Mouse (Mus musculus): ENCODE measurements around the gene Rsph9. TPM values are rescaled to one million over a fixed set of nuclear protein-coding genes. Genes with fewer than 3 reads are reported as not detected.
A peak's percentile ranks its signal among the peaks of the same experiment; 100 is the strongest.

The Rsph9 gene
- polyA plus RNA-seq, 1 experiment from 2014 or later, result 6.8 TPM

- ATAC-seq (ENCODE audit: insufficient number of reproducible peaks, insufficient read depth, low FRiP score, low read depth), result peak; percentile 61
- peaks cover 0 to 5% of the 10 kb centered on the region in 2 experiments; a peak in 1 of 4 replicates for H3K4me1 ChIP-seq (ENCODE audit: control insufficient read depth in 2 of 2, insufficient read depth in 2 of 2, low read length in 2 of 2)
- no peak overlapping the region for H3K9ac ChIP-seq (ENCODE audit: low read length)
- H3K36me3 ChIP-seq (ENCODE audit: control insufficient read depth, insufficient read depth, low read length), result peaks cover 89% of the 10 kb centered on the region
- no peak overlapping the region for H3K4me2 ChIP-seq (ENCODE audit: low read length)
- WGBS, result 65% methylated on average over 12 of the region's 12 CpGs
- no peaks in the 10 kb centered on the region for H3K9me3 ChIP-seq (ENCODE audit: control insufficient read depth, low read length)
- H3K27me3 ChIP-seq (ENCODE audit: control insufficient read depth, insufficient read depth, low read length), result no peaks in the 10 kb centered on the region
- H3K4me3 ChIP-seq (ENCODE audit: control insufficient read depth in 1 of 2, insufficient read depth in 1 of 2, low read depth in 1 of 2, low read length in 2 of 2), result no peak overlapping the region
- H3K27ac ChIP-seq (replicated peaks in 1 of 2; ENCODE audit: control insufficient read depth in 1 of 2, insufficient read depth in 1 of 2, low read depth in 2 of 2, low read length in 2 of 2), result peak overlapping the region in 1 of 2 experiments; percentile 4; a peak in 1 of 4 replicates
Observed at GRCm38 (mm10) chr17:46123953-46124700, 19.9 kb downstream of the Rsph9 start.

- WGBS, result 90% methylated on average over 4 of the region's 4 CpGs
- Histone ChIP-seq H3K27me3 (ENCODE audit: control insufficient read depth, insufficient read depth, low read length) (no peaks in the 10 kb centered on the region), H3K4me1 (ENCODE audit: control insufficient read depth in 2 of 2, insufficient read depth in 2 of 2, low read length in 2 of 2) (peaks cover 0 to 5% of the 10 kb centered on the region in 2 experiments; a peak in 1 of 4 replicates), H3K4me2 (ENCODE audit: low read length) (no peak overlapping the region), H3K36me3 (ENCODE audit: control insufficient read depth, insufficient read depth, low read length) (peaks cover 89% of the 10 kb centered on the region), H3K9ac (ENCODE audit: low read length) (no peak overlapping the region), H3K27ac (replicated peaks in 1 of 2; ENCODE audit: control insufficient read depth in 1 of 2, insufficient read depth in 1 of 2, low read depth in 2 of 2, low read length in 2 of 2) (no peak overlapping the region), H3K9me3 (ENCODE audit: control insufficient read depth, low read length) (no peaks in the 10 kb centered on the region), H3K4me3 (ENCODE audit: control insufficient read depth in 1 of 2, insufficient read depth in 1 of 2, low read depth in 1 of 2, low read length in 2 of 2) (no peak overlapping the region)
- no peak for ATAC-seq (ENCODE audit: insufficient number of reproducible peaks, insufficient read depth, low FRiP score, low read depth)
Observed at GRCm38 (mm10) chr17:46123285-46123684, 20.7 kb downstream of the Rsph9 start.

GRCm38 (mm10) chr17:46122791-46123190 is 21.2 kb downstream of the Rsph9 start:
- Histone ChIP-seq H3K4me1 (ENCODE audit: control insufficient read depth in 2 of 2, insufficient read depth in 2 of 2, low read length in 2 of 2) (peaks cover 0 to 5% of the 10 kb centered on the region in 2 experiments; a peak in 1 of 4 replicates), H3K36me3 (ENCODE audit: control insufficient read depth, insufficient read depth, low read length) (peaks cover 89% of the 10 kb centered on the region), H3K9ac (ENCODE audit: low read length) (no peak overlapping the region), H3K27me3 (ENCODE audit: control insufficient read depth, insufficient read depth, low read length) (no peaks in the 10 kb centered on the region), H3K4me2 (ENCODE audit: low read length) (no peak overlapping the region), H3K9me3 (ENCODE audit: control insufficient read depth, low read length) (no peaks in the 10 kb centered on the region), H3K4me3 (ENCODE audit: control insufficient read depth in 1 of 2, insufficient read depth in 1 of 2, low read depth in 1 of 2, low read length in 2 of 2) (no peak overlapping the region), H3K27ac (replicated peaks in 1 of 2; ENCODE audit: control insufficient read depth in 1 of 2, insufficient read depth in 1 of 2, low read depth in 2 of 2, low read length in 2 of 2) (no peak overlapping the region)
- WGBS, result 91% methylated on average over 4 of the region's 4 CpGs
- ATAC-seq (ENCODE audit: insufficient number of reproducible peaks, insufficient read depth, low FRiP score, low read depth), result no peak

GRCm38 (mm10) chr17:46119641-46120040 is 24.4 kb downstream of the Rsph9 start:
- H3K9me3 ChIP-seq (ENCODE audit: control insufficient read depth, low read length), result no peaks in the 10 kb centered on the region
- ATAC-seq (ENCODE audit: insufficient number of reproducible peaks, insufficient read depth, low FRiP score, low read depth), result no peak
- no peaks in the 10 kb centered on the region for H3K27me3 ChIP-seq (ENCODE audit: control insufficient read depth, insufficient read depth, low read length)
- H3K36me3 ChIP-seq (ENCODE audit: control insufficient read depth, insufficient read depth, low read length), result peaks cover 63% of the 10 kb centered on the region
- no peak overlapping the region for H3K4me2 ChIP-seq (ENCODE audit: low read length)
- H3K4me1 ChIP-seq (ENCODE audit: control insufficient read depth in 2 of 2, insufficient read depth in 2 of 2, low read length in 2 of 2), result peaks cover 0 to 5% of the 10 kb centered on the region in 2 experiments; a peak in 1 of 4 replicates
- 79% methylated on average over 10 of the region's 10 CpGs for WGBS
- H3K27ac ChIP-seq (replicated peaks in 1 of 2; ENCODE audit: control insufficient read depth in 1 of 2, insufficient read depth in 1 of 2, low read depth in 2 of 2, low read length in 2 of 2), result no peak overlapping the region
- no peak overlapping the region for H3K9ac ChIP-seq (ENCODE audit: low read length)
- H3K4me3 ChIP-seq (ENCODE audit: control insufficient read depth in 1 of 2, insufficient read depth in 1 of 2, low read depth in 1 of 2, low read length in 2 of 2), result no peak overlapping the region

GRCm38 (mm10) chr17:46118423-46118850 is 25.6 kb downstream of the Rsph9 start:
- Histone ChIP-seq H3K4me1 (ENCODE audit: control insufficient read depth in 2 of 2, insufficient read depth in 2 of 2, low read length in 2 of 2) (no peaks in the 10 kb centered on the region; a peak in 1 of 4 replicates), H3K27ac (replicated peaks in 1 of 2; ENCODE audit: control insufficient read depth in 1 of 2, insufficient read depth in 1 of 2, low read depth in 2 of 2, low read length in 2 of 2) (no peak overlapping the region), H3K9ac (ENCODE audit: low read length) (no peak overlapping the region), H3K9me3 (ENCODE audit: control insufficient read depth, low read length) (no peaks in the 10 kb centered on the region), H3K4me2 (ENCODE audit: low read length) (no peak overlapping the region), H3K36me3 (ENCODE audit: control insufficient read depth, insufficient read depth, low read length) (peaks cover 53% of the 10 kb centered on the region), H3K27me3 (ENCODE audit: control insufficient read depth, insufficient read depth, low read length) (no peaks in the 10 kb centered on the region), H3K4me3 (ENCODE audit: control insufficient read depth in 1 of 2, insufficient read depth in 1 of 2, low read depth in 1 of 2, low read length in 2 of 2) (no peak overlapping the region)
- ATAC-seq (ENCODE audit: insufficient number of reproducible peaks, insufficient read depth, low FRiP score, low read depth), result no peak
- WGBS, result 52% methylated on average over 4 of the region's 4 CpGs

GRCm38 (mm10) chr17:46117623-46118422 is 26.2 kb downstream of the Rsph9 start:
- Histone ChIP-seq H3K27ac (replicated peaks in 1 of 2; ENCODE audit: control insufficient read depth in 1 of 2, insufficient read depth in 1 of 2, low read depth in 2 of 2, low read length in 2 of 2) (no peak overlapping the region), H3K36me3 (ENCODE audit: control insufficient read depth, insufficient read depth, low read length) (peaks cover 47% of the 10 kb centered on the region), H3K9ac (ENCODE audit: low read length) (no peak overlapping the region), H3K4me3 (ENCODE audit: control insufficient read depth in 1 of 2, insufficient read depth in 1 of 2, low read depth in 1 of 2, low read length in 2 of 2) (no peak overlapping the region), H3K9me3 (ENCODE audit: control insufficient read depth, low read length) (no peaks in the 10 kb centered on the region), H3K4me1 (ENCODE audit: control insufficient read depth in 2 of 2, insufficient read depth in 2 of 2, low read length in 2 of 2) (no peaks in the 10 kb centered on the region; a peak in 1 of 4 replicates), H3K4me2 (ENCODE audit: low read length) (no peak overlapping the region), H3K27me3 (ENCODE audit: control insufficient read depth, insufficient read depth, low read length) (no peaks in the 10 kb centered on the region)
- WGBS, result 69% methylated on average over 13 of the region's 13 CpGs
- ATAC-seq (ENCODE audit: insufficient number of reproducible peaks, insufficient read depth, low FRiP score, low read depth), result no peak

- no peak overlapping the region for H3K27ac ChIP-seq (replicated peaks in 1 of 2; ENCODE audit: control insufficient read depth in 1 of 2, insufficient read depth in 1 of 2, low read depth in 2 of 2, low read length in 2 of 2)
- H3K4me3 ChIP-seq (ENCODE audit: control insufficient read depth in 1 of 2, insufficient read depth in 1 of 2, low read depth in 1 of 2, low read length in 2 of 2), result no peak overlapping the region
- H3K4me2 ChIP-seq (ENCODE audit: low read length), result no peak overlapping the region
- ATAC-seq (ENCODE audit: insufficient number of reproducible peaks, insufficient read depth, low FRiP score, low read depth), result no peak
- WGBS, result 89% methylated on average over 3 of the region's 3 CpGs
- H3K9me3 ChIP-seq (ENCODE audit: control insufficient read depth, low read length), result no peaks in the 10 kb centered on the region
- no peaks in the 10 kb centered on the region for H3K27me3 ChIP-seq (ENCODE audit: control insufficient read depth, insufficient read depth, low read length)
- H3K36me3 ChIP-seq (ENCODE audit: control insufficient read depth, insufficient read depth, low read length), result peaks cover 39% of the 10 kb centered on the region
- H3K4me1 ChIP-seq (ENCODE audit: control insufficient read depth in 2 of 2, insufficient read depth in 2 of 2, low read length in 2 of 2), result peaks cover 0 to 2% of the 10 kb centered on the region in 2 experiments; a peak in 2 of 4 replicates
- H3K9ac ChIP-seq (ENCODE audit: low read length), result no peak overlapping the region
Observed at GRCm38 (mm10) chr17:46116881-46117280, 27.1 kb downstream of the Rsph9 start.
